Mouse (Mus musculus): ENCODE results near the gene Gal3st1. TPM values are rescaled to one million over a fixed set of nuclear protein-coding genes. Genes with fewer than 3 reads are reported as not detected.
A peak's percentile ranks its signal among the peaks of the same experiment; 100 is the strongest.
"Not testable (repeated sequence)": the region's sequence is repeated elsewhere in the genome, so short reads cannot be mapped to it uniquely, and the experiment has no call there.

Gal3st1 gene
- polyA plus RNA-seq (2012; rRNA removed) = 1.1 and 1.3 TPM in 2 replicates

- no peak for DNase-seq (ENCODE audit: low read depth)
Measured at GRCm38 (mm10) chr11:3983291-3983862, at the start of gene Gal3st1. TSS of gene Gal3st1 (plus strand) at chr11:3983636.

- DNase-seq (ENCODE audit: low read depth) = no peak
Measured at GRCm38 (mm10) chr11:3933756-3934285, 49.6 kb upstream of the Gal3st1 start.

DNA sequence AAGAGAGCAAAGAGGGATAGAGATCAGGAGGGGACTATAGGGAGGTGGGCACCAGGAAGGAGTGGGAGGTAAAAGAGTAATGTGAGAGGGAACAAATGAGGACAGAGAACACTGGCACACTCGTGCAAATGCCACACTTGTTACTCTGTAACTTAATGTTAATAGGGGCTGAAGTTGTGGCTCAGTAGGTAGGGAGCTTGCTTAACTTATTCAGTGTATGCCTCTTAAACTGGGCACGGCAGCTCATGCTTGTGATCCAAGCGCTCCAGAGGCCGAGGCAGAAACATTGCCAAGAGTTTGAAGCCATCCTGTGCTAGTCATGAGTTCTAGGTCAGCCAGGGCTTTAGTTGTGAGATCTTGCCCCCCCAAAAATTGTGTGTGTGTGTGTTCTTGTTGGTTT is 48.3 kb upstream of the Gal3st1 start:
- no peak for DNase-seq (ENCODE audit: low read depth)

- DNase-seq (ENCODE audit: low read depth) = no peak
Measured at GRCm38 (mm10) chr11:3936318-3936717, 47.1 kb upstream of the Gal3st1 start.

GRCm38 (mm10) chr11:3937321-3937874 is 46.0 kb upstream of the Gal3st1 start:
- no peak for DNase-seq (ENCODE audit: low read depth)

DNA sequence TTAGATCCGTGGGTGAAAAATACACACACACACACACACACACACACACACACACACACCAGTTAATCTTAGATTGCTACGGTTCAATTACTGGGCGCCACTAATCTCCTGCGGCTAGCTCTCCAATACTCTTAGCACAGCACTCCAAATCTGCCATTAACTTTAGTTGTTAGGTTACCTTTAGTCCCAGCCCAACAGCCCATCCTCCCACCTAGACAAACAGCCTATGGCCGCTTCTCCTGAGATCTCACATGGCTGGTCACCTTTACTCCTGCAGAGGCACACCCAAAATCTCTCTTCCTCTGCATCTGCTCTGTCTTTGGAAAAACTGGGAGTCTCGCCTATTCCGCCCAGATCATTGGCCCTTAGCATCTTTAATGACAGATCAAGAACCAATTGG is 42.1 kb upstream of the Gal3st1 start:
- DNase-seq (ENCODE audit: low read depth) = no peak

DNA sequence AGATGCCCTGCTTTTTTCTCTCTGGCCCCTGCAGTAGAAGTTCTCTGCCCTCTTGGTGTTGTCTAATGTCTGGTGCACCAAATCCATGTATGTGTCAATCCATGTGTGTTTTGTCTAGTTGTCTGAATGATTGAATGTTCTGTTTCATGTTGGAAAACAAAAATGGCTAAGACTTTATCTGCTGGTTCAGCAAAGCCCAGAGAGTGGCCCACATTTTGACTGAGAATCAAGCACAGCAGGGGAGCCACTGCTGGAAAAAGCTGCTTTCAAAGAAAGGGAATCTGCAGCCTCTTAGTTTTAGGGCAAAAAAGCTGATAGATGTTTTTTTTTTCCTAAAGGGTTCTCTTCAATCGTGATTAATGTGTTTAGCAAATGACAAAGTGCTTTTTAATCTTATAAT is 37.0 kb upstream of the Gal3st1 start:
- DNase-seq (ENCODE audit: low read depth) = no peak

DNA sequence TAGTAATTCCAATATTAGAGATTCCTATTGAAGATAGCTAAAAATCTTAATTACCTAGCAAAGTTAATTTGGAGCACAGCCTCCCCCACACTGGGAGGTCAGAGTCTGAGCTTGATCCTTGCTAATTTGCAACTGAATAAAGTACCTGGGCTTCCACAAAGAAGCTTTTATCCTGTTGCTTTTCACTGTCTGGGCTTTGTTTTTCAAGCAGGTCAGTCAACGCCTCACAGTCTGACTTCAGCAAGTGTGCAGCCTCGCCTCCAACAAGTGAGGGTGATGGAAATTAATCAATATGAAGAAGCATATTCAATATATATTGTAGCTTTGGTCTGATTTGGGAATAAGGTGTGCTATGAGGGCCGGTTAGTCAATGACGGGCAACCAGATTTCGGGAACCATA is 28.6 kb upstream of the Gal3st1 start:
- not testable (repeated sequence) for DNase-seq (ENCODE audit: low read depth)

- not testable (repeated sequence) for DNase-seq (ENCODE audit: low read depth)
Measured at GRCm38 (mm10) chr11:3955371-3955770, 28.1 kb upstream of the Gal3st1 start.

- no peak for DNase-seq (ENCODE audit: low read depth)
Measured at GRCm38 (mm10) chr11:3960901-3961300, 22.5 kb upstream of the Gal3st1 start.

DNA sequence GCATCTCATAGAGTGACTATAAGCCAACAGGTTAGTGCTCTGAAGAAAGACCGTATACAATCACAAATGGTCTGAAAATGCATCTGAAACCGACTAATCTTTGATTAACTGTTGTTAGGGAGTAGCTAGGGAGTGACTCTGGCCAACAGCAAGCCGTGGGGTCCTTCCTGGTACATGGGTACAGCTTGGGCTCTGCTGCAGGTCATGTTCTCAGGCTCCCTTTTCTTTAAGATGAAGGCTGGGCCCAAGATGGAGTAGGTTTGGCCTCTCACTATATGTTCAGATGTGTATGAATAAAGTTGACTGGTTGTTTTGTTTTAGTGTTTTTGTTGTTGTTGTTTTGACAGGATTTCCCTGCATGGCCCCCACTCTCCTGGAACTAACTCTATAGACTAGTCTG is 21.7 kb upstream of the Gal3st1 start:
- no peak for DNase-seq (ENCODE audit: low read depth)

- no peak for DNase-seq (ENCODE audit: low read depth)
Measured at GRCm38 (mm10) chr11:3963155-3963554, 20.3 kb upstream of the Gal3st1 start.

GRCm38 (mm10) chr11:3963610-3964415 is 19.6 kb upstream of the Gal3st1 start, which contains the start of gene Pes1:
TSS of gene Pes1 (plus strand) at chr11:3963975.
- peak; percentile 45 for DNase-seq (ENCODE audit: low read depth)

- no peak for DNase-seq (ENCODE audit: low read depth)
Measured at GRCm38 (mm10) chr11:3964416-3965172, 18.8 kb upstream of the Gal3st1 start.

GRCm38 (mm10) chr11:3969837-3970236 is 13.6 kb upstream of the Gal3st1 start:
- no peak for DNase-seq (ENCODE audit: low read depth)

DNA sequence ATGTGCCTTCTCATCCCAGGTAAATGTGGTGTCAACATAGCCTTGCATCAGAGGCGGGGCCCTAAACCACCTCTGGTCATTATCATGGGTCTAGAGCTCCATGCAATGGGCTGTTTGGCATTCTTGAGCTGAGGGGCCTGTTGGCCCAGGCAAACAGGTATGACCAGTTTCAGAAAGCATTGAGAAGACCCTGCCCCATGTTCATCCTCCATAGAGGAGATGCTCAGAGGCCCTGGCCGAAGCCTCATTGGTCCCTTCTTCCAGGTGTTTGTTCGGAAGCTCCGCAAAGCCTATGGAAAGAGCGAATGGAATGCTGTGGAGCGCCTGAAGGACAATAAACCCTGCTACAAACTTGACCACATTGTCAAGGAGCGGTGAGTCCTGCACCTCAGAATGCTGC is 13.1 kb upstream of the Gal3st1 start:
- no peak for DNase-seq (ENCODE audit: low read depth)

GRCm38 (mm10) chr11:3973081-3973480 is 10.4 kb upstream of the Gal3st1 start:
- DNase-seq (ENCODE audit: low read depth) = no peak

DNA sequence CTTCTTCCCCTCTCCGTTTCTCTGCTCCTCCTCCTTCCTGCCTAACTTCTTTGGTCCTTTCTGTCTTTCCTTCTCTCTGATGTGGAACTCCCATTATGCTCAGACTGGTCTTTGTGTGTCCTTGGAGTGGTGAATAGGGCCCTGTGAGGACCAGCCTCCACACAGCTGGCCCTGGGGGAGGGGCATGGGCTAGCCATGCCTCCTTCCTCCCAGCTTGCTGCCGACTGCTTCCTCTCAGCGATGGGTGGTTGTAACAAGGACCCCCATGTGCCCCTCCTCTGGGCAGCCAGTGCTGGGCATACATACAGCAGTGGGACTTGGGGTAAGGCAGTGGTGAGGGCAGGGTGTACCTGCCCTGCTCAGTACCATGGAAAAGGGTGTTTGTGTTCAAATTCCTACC is 9.1 kb upstream of the Gal3st1 start:
- no peak for DNase-seq (ENCODE audit: low read depth)

DNA sequence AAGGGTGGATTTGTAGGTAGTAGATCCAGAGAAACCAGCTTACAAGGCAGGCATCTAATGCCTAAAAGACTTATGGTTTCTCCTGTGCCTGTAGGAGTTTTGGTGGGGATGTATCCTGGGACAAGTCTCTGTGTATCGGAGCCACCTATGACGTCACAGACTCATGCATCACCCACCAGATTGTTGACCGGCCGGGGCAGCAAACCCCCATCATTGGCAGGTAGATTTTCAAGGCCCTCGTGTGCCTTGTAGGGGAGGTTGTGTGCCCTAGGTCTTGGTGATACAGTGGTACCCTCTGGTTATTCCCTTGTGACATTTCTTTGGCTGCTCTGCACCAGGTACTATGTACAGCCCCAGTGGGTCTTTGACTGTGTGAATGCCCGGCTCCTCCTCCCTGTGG is 6.8 kb upstream of the Gal3st1 start, which contains the start of gene 4930556J24Rik:
4930556J24Rik (minus strand) TSS at position 101 of the 400 bp plus-strand sequence.
- no peak for DNase-seq (ENCODE audit: low read depth)

DNA sequence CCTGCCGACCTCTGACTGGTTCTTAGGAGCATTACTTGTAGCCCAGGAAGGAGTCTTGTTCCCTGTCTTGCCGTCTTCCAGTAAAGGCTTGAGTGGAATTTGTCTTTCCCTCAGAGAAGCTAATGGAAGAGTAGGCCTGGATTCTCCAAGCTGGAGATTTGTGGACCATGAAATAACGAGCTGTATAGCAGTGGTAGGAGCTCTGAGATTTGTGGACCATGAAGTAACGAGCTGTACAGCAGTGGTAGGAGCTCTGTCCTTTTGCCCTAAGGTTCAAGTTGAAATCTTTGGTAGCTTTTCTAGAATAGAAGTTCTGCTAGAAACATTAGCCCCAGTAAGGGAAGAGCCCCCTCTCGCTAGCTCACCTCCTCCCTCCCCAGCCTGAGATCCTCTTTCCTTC is 5.0 kb upstream of the Gal3st1 start:
- DNase-seq (ENCODE audit: low read depth) = no peak

DNA sequence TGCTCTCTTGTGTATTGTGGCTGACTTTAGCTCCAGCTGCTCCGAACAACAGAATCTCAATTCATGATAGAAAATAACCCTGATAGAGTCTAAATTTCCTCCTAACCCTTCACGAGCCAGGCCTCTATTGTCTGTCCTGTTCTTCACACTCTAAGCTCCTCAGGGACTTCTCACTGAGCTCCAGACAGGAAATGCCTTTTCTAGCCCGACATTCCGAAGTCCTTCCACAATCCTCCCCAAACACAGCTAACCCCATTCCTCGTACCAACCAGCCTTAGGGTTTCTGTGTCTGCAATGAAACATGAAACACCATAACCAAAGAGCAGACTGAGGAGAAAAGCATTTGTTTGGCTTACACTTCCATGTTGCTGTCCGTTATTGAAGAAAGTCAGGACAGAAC is 1.9 kb upstream of the Gal3st1 start:
- no peak for DNase-seq (ENCODE audit: low read depth)

Measured in gonadal fat pad, adult 2 months (tissue).